Mouse (Mus musculus): ENCODE data around the gene H2afy. TPM values are rescaled to one million over a fixed set of nuclear protein-coding genes. Genes with fewer than 3 reads are reported as not detected.

Gene H2afy
- polyA plus RNA-seq, 1 experiment from 2014 or later, result 84.3 TPM

GRCm38 (mm10) chr13:56068517-56068916 lies 67.6 kb downstream of the H2afy start:
- no peak overlapping the region for H3K9ac ChIP-seq (replicated peaks)
- TF ChIP-seq EP300 (IDR thresholded peaks at IDR 0.05; ENCODE audit: low read depth) (no peak), CTCF (IDR thresholded peaks at IDR 0.05; ENCODE audit: low read depth) (no peak)
- no peaks in the 10 kb centered on the region for H3K9me3 ChIP-seq (ENCODE audit: low read length)
- WGBS (ENCODE audit: insufficient replicate concordance), result 76% methylated on average over 4 of the region's 4 CpGs
- H3K36me3 ChIP-seq (replicated peaks; ENCODE audit: insufficient read depth, low read length), result peaks cover 23% of the 10 kb centered on the region
- H3K4me1 ChIP-seq (ENCODE audit: insufficient read depth), result no peaks in the 10 kb centered on the region
- H3K4me2 ChIP-seq (ENCODE audit: low read depth, low read length), result no peak overlapping the region
- H3K4me3 ChIP-seq (ENCODE audit: low read depth, low read length), result no peak overlapping the region
- no peak overlapping the region for H3K27ac ChIP-seq (ENCODE audit: low read depth)
- ATAC-seq (no peak), DNase-seq (no peak)
- no peaks in the 10 kb centered on the region for H3K27me3 ChIP-seq (ENCODE audit: insufficient read depth, low read length)

- no peak overlapping the region for H3K4me3 ChIP-seq (ENCODE audit: low read depth, low read length)
- 78% methylated on average over 2 of the region's 2 CpGs for WGBS (ENCODE audit: insufficient replicate concordance)
- no peaks in the 10 kb centered on the region for H3K9me3 ChIP-seq (ENCODE audit: low read length)
- no peaks in the 10 kb centered on the region for H3K27me3 ChIP-seq (ENCODE audit: insufficient read depth, low read length)
- DNase-seq, result no peak
- H3K36me3 ChIP-seq (replicated peaks; ENCODE audit: insufficient read depth, low read length), result peaks cover 8% of the 10 kb centered on the region; the same call in 1 of the 2 replicates
- H3K9ac ChIP-seq (replicated peaks), result no peak overlapping the region
- H3K27ac ChIP-seq (ENCODE audit: low read depth), result no peak overlapping the region
- no peak overlapping the region for H3K4me2 ChIP-seq (ENCODE audit: low read depth, low read length)
- no peak for TF ChIP-seq EP300 (IDR thresholded peaks at IDR 0.05; ENCODE audit: low read depth)
- TF ChIP-seq CTCF (IDR thresholded peaks at IDR 0.05; ENCODE audit: low read depth), result no peak
- ATAC-seq, result no peak
- H3K4me1 ChIP-seq (ENCODE audit: insufficient read depth), result no peaks in the 10 kb centered on the region
These were observed 69.3 kb downstream of the H2afy start for GRCm38 (mm10) chr13:56066904-56067303.

- 80% methylated on average over 21 of the region's 21 CpGs for WGBS (ENCODE audit: insufficient replicate concordance)
These were observed 70.0 kb downstream of the H2afy start for GRCm38 (mm10) chr13:56066152-56066551.

GRCm38 (mm10) chr13:56057761-56058160 lies 78.4 kb downstream of the H2afy start:
- H3K36me3 ChIP-seq (replicated peaks; ENCODE audit: insufficient read depth, low read length), result no peaks in the 10 kb centered on the region
- DNase-seq, result no peak
- no peak overlapping the region for H3K27ac ChIP-seq (ENCODE audit: low read depth)
- no peaks in the 10 kb centered on the region for H3K27me3 ChIP-seq (ENCODE audit: insufficient read depth, low read length)
- H3K4me3 ChIP-seq (ENCODE audit: low read depth, low read length), result no peak overlapping the region
- TF ChIP-seq EP300 (IDR thresholded peaks at IDR 0.05; ENCODE audit: low read depth) (no peak), CTCF (IDR thresholded peaks at IDR 0.05; ENCODE audit: low read depth) (no peak)
- H3K9ac ChIP-seq (replicated peaks), result no peak overlapping the region
- no peaks in the 10 kb centered on the region for H3K9me3 ChIP-seq (ENCODE audit: low read length)
- WGBS (ENCODE audit: insufficient replicate concordance), result 83% methylated on average over 8 of the region's 8 CpGs
- no peak overlapping the region for H3K4me2 ChIP-seq (ENCODE audit: low read depth, low read length)
- no peaks in the 10 kb centered on the region for H3K4me1 ChIP-seq (ENCODE audit: insufficient read depth)
- ATAC-seq, result no peak

More at GRCm38 (mm10) chr13:56066152-56066551, 70.0 kb downstream of the H2afy start:
- H3K4me2 ChIP-seq (ENCODE audit: low read depth, low read length), result no peak overlapping the region
- no peak overlapping the region for H3K27ac ChIP-seq (ENCODE audit: low read depth)
- no peaks in the 10 kb centered on the region for H3K4me1 ChIP-seq (ENCODE audit: insufficient read depth)
- ATAC-seq, result no peak
- DNase-seq, result no peak
- no peaks in the 10 kb centered on the region for H3K27me3 ChIP-seq (ENCODE audit: insufficient read depth, low read length)
- no peak overlapping the region for H3K9ac ChIP-seq (replicated peaks)
- no peaks in the 10 kb centered on the region for H3K9me3 ChIP-seq (ENCODE audit: low read length)
- TF ChIP-seq EP300 (IDR thresholded peaks at IDR 0.05; ENCODE audit: low read depth), result no peak
- no peak for TF ChIP-seq CTCF (IDR thresholded peaks at IDR 0.05; ENCODE audit: low read depth)
- H3K4me3 ChIP-seq (ENCODE audit: low read depth, low read length), result no peak overlapping the region
- peaks cover 2% of the 10 kb centered on the region; the same call in 1 of the 2 replicates for H3K36me3 ChIP-seq (replicated peaks; ENCODE audit: insufficient read depth, low read length)

GRCm38 (mm10) chr13:56055720-56056119 lies 80.4 kb downstream of the H2afy start:
- no peaks in the 10 kb centered on the region for H3K36me3 ChIP-seq (replicated peaks; ENCODE audit: insufficient read depth, low read length)
- WGBS (ENCODE audit: insufficient replicate concordance), result 65% methylated on average over 5 of the region's 5 CpGs
- ATAC-seq, result no peak

GRCm38 (mm10) chr13:56054089-56054488 lies 82.1 kb downstream of the H2afy start:
- H3K4me1 ChIP-seq (ENCODE audit: insufficient read depth), result no peaks in the 10 kb centered on the region
- no peak for DNase-seq
- no peaks in the 10 kb centered on the region for H3K27me3 ChIP-seq (ENCODE audit: insufficient read depth, low read length)
- H3K9ac ChIP-seq (replicated peaks), result no peak overlapping the region
- no peaks in the 10 kb centered on the region for H3K36me3 ChIP-seq (replicated peaks; ENCODE audit: insufficient read depth, low read length)
- H3K4me2 ChIP-seq (ENCODE audit: low read depth, low read length), result no peak overlapping the region
- H3K27ac ChIP-seq (ENCODE audit: low read depth), result no peak overlapping the region
- 65% methylated on average over 6 of the region's 6 CpGs for WGBS (ENCODE audit: insufficient replicate concordance)
- no peak overlapping the region for H3K4me3 ChIP-seq (ENCODE audit: low read depth, low read length)
- ATAC-seq, result no peak
- no peaks in the 10 kb centered on the region for H3K9me3 ChIP-seq (ENCODE audit: low read length)
- TF ChIP-seq EP300 (IDR thresholded peaks at IDR 0.05; ENCODE audit: low read depth) (no peak), CTCF (IDR thresholded peaks at IDR 0.05; ENCODE audit: low read depth) (no peak)

More at GRCm38 (mm10) chr13:56055720-56056119, 80.4 kb downstream of the H2afy start:
- H3K4me2 ChIP-seq (ENCODE audit: low read depth, low read length), result no peak overlapping the region
- H3K4me3 ChIP-seq (ENCODE audit: low read depth, low read length), result no peak overlapping the region
- TF ChIP-seq CTCF (IDR thresholded peaks at IDR 0.05; ENCODE audit: low read depth), result no peak
- TF ChIP-seq EP300 (IDR thresholded peaks at IDR 0.05; ENCODE audit: low read depth), result no peak
- H3K4me1 ChIP-seq (ENCODE audit: insufficient read depth), result no peaks in the 10 kb centered on the region
- DNase-seq, result no peak
- no peaks in the 10 kb centered on the region for H3K27me3 ChIP-seq (ENCODE audit: insufficient read depth, low read length)
- H3K27ac ChIP-seq (ENCODE audit: low read depth), result no peak overlapping the region
- no peaks in the 10 kb centered on the region for H3K9me3 ChIP-seq (ENCODE audit: low read length)
- H3K9ac ChIP-seq (replicated peaks), result no peak overlapping the region

- ATAC-seq (no peak), DNase-seq (no peak)
- H3K4me3 ChIP-seq (ENCODE audit: low read depth, low read length), result no peak overlapping the region
- TF ChIP-seq EP300 (IDR thresholded peaks at IDR 0.05; ENCODE audit: low read depth), result no peak
- TF ChIP-seq CTCF (IDR thresholded peaks at IDR 0.05; ENCODE audit: low read depth), result no peak
- H3K4me2 ChIP-seq (ENCODE audit: low read depth, low read length), result no peak overlapping the region
- H3K9ac ChIP-seq (replicated peaks), result no peak overlapping the region
- 39% methylated on average over 10 of the region's 10 CpGs for whole genome bisulfite sequencing (ENCODE audit: insufficient replicate concordance)
- H3K9me3 ChIP-seq (ENCODE audit: low read length), result no peaks in the 10 kb centered on the region
- no peaks in the 10 kb centered on the region for H3K36me3 ChIP-seq (replicated peaks; ENCODE audit: insufficient read depth, low read length)
- no peak overlapping the region for H3K27ac ChIP-seq (ENCODE audit: low read depth)
- no peaks in the 10 kb centered on the region for H3K27me3 ChIP-seq (ENCODE audit: insufficient read depth, low read length)
- H3K4me1 ChIP-seq (ENCODE audit: insufficient read depth), result no peaks in the 10 kb centered on the region
These were observed 83.4 kb downstream of the H2afy start for GRCm38 (mm10) chr13:56052781-56053180.
